Mouse (Mus musculus): ENCODE results near the gene Tpbgl.

DNA sequence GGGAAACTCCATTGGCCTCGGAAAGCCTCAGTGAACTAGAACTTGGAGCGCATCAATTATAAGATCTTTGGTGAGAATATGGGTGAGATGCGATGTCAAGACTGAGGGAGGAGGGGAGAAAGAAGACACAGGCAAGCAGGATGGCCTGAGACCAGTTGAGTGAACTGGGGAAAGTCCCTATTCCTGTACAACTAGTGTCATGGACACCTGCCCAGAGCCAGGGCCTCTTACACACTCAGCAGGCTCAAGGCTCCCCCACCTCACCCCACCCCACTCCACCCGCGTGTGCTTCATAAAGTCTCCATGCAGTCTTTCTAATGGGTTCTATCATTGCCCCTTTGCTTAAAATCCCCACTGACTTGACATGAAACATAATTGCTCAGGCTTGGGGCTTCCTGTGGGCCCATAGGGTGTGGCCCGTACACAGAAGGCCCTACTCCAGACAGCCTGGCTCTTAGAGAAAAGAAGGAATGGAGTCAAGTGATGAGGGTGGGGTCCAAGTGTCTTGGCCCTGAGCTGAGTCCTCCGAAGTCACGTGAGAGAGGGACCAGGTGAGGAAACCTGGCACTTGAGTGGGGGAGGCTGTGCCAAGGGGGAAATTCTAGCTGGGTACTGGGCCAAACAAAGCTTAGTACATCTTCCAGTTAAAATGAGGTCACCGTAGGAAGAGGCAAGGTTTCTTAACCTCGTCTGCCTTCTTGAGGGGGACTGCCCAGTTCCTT, 39.0 kb upstream of the Tpbgl start:
- TF ChIP-seq CTCF (IDR thresholded peaks at IDR 0.05; ENCODE audit: extremely low read depth, insufficient read depth, low read length) (no peak), POLR2A (IDR thresholded peaks at IDR 0.05; ENCODE audit: extremely low read depth, insufficient read depth, low read length) (no peak)

All from cortical plate, adult 2 months (tissue).